Mouse (Mus musculus): ENCODE data around the gene Safb.

Safb gene

GRCm38 (mm10) chr17:56584257-56585130, at the start of gene Safb, which contains the start of gene Safb2:
Gene Safb (plus strand): TSS chr17:56584825.
Gene Safb2 (minus strand): TSS chr17:56584585.
- peak; percentile 99 for DNase-seq

- no peak for DNase-seq
Measured at GRCm38 (mm10) chr17:56536192-56536591, 48.4 kb upstream of the Safb start.

DNA sequence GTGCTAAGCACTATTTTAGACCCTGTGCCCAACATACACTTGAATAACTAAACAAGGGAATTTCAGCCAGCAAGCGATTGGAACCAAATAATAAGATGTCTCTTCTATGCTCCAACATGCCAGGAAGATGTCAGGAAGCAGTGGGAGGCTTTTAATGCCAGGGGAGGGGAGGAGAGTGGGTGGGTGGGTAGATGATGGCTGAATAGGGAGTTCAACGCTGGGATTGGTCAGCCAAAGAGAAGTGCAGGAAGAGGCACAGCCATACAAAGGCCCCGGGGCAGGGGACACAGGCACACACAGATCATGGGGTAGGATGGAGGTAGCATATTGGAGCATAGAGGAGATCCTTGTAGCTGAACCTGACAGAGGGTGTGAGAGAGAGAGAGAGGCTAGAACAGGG, 47.8 kb upstream of the Safb start:
- no peak for DNase-seq

GRCm38 (mm10) chr17:56537912-56538311, 46.7 kb upstream of the Safb start:
- DNase-seq: no peak

GRCm38 (mm10) chr17:56540562-56540975, 44.1 kb upstream of the Safb start:
- DNase-seq: no peak

- no peak for DNase-seq
Measured at GRCm38 (mm10) chr17:56542736-56543135, 41.9 kb upstream of the Safb start.

DNA sequence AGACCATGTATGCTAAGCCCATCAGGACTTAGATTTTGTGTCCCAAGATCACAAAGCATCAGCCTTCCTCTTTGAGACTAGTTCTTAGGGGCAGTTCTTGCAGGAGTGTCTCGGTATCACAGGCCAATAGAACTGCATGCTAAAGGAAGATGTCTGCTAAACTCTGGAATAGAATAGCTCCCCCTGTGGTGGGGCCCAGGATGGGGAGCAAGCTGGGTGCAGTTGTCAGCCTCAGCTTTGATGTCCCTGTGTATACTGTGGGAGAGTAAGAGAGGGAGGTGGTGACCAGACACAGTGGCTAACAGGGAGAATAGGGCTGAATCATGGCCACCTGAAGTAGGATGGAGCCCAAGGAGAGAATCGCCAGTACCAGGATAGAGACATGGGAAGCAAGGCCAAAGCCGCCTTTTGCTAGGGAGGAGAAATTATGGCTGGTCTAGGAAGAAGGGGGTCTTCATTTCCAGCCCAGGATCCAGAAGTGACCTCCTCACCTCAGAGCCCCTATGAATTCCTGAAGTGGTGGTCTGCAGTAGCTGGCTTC, 40.9 kb upstream of the Safb start:
- no peak for DNase-seq

GRCm38 (mm10) chr17:56544699-56545387, 39.8 kb upstream of the Safb start:
- DNase-seq: no peak

DNA sequence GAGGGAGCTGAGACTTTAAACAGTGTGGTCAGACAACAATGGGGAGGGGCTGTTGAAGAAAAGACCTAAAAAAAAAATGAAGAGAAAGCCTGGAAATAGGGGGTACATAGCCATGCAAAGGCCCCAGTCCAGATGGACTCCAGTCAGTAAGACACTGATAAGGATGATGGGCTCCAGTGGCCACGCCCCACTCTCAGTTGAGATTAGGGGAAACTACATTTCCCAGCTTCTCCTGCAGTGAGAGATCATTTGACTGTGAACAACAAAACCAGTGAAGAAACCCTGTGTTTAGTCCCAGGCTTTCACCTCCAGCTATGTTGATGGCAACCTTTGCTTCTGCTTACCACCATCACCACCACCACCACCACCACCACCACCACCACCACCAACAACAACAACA, 38.7 kb upstream of the Safb start:
- no peak for DNase-seq

GRCm38 (mm10) chr17:56546576-56546975, 38.0 kb upstream of the Safb start:
- no peak for DNase-seq

DNA sequence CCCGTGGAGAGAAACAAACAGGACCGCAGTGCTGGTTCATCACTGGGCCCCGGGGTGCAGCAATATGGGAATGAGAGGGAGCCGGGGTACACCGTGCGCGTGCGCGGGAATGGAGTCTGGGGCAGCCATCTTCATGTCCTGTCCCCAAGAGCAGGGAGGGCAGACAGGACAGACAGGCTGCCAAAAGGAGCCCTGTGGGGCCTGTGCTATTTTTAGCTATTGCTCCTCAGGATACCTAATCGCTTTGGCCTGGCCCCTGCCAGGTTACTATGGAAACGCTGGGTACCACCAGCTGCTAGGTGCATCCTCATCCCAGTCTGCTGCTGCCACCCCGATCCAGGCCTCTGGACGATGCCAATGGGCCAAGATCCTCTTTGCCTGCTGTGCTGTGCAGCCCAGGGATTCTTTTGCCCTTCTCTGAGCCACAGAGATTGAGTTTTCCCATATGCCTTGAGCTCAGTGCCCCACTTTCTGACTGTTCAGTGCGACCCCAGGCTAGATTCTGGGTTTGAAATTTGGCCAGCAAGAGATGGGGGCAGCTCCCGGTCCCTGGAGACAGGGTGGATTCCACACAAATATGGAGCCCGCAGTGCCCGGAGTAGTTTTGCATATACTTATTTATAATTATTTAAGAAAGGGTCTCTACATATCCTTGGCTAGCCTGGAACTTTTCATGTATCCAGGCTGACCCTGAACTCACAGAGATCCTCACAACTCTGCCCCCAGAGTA, 37.3 kb upstream of the Safb start:
- DNase-seq: no peak

- DNase-seq: no peak
Measured at GRCm38 (mm10) chr17:56547846-56548604, 36.6 kb upstream of the Safb start.

DNA sequence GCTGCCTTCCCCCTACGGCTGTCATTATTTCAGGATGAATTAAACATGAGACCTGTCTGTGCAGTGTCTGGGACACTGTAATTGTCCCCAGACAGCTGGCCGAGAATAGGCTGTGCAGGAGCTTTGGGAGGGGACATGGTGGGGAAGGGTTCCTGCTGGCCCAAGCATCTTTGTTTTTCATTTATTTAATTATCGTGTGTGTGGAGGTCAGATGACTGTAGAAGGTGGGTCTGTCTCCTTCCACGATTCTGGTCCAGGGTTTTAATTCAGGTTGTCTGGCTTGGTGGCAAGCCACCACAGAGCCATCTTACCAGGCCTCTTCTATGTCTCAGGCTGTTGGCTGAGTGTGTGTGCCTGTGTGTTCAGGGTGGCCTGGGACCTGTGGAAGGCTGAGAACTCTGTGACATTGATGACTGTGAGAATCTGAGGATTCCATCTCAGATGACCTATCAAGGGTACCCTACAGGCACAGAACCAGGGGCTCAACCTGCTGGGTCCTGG, 36.0 kb upstream of the Safb start:
- no peak for DNase-seq

DNA sequence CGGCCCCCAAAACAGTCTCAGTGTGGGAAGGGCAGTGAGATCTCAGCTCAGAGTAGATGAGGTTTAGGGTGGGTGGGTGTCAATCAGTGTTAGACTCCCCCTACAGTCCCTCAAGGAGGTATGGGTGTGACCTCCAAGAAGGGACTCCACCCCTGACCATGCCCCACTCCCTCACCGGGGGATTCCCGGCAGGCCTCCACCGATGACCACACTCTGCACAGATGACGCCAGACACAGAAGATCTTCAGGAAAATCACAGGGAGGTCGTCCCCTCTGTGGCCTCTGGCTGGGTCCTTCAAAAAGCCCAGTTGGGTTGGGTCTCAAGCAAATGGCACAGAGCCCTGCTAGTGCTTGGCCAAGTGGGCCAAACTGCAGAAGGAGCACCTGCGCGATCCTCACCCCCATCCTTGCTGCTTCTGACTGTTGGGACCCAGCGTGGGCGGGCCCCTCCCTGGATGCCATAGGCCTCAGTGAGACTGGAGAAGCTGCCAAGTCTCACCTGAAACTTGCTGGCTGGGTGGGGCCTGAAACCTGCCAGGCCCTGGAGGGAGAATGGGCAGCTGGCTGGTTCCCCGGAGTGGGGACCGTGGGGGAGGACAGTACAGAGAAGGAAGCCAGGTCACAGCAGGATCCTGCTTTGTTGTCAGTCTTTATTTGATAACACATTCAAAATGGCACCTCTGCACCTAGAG, 33.7 kb upstream of the Safb start:
- DNase-seq: no peak

GRCm38 (mm10) chr17:56551841-56552581, 32.6 kb upstream of the Safb start:
- DNase-seq: no peak

- peak; percentile 51 for DNase-seq
Measured at GRCm38 (mm10) chr17:56552781-56553363, 31.8 kb upstream of the Safb start.

- DNase-seq: peak; percentile 34
Measured at GRCm38 (mm10) chr17:56554122-56554551, 30.5 kb upstream of the Safb start, which contains the start of gene Gm20219. Gene Gm20219 (minus strand): TSS chr17:56554387.

- peak; percentile 39 for DNase-seq
Measured at GRCm38 (mm10) chr17:56558448-56558847, 26.2 kb upstream of the Safb start.

GRCm38 (mm10) chr17:56559386-56559785, 25.2 kb upstream of the Safb start:
- no peak for DNase-seq

DNA sequence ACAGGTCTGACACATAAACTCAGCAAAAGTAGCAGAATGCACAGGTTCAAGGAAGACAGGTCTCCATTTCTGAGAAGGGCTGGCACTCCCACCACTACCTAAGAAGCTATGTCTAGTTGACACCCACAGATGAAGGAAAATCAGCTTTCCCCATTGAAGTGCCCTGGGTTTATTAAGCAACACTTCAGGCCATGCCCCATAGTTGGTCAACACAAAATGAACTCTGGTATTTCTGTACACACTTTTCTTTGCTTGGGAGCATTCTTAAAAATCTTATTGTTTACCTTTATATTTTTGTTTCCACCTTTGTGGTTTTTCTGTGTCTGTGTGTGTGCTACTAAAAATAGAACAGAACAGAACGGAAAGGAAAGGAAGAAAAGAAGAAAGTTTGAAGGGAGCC, 24.5 kb upstream of the Safb start:
- DNase-seq: no peak

Measured in kidney, adult 11 months (tissue).